22 mouse cellular contexts compared by ENCODE assay signal in genomic region chr6:6388835-6389440, GRCm38 (mm10).
A peak's percentile ranks its signal among the peaks of the same experiment; 100 is the strongest.
DNase-seq lines count a peak whose midpoint lies in the region; ATAC-seq and TF ChIP-seq lines count a peak whose summit lies in the region.
"Had no signal": no experiment of that assay in that cellular context is flagged by ENCODE, and none has a peak within 500 bp of the region (broad histone marks: within the 10 kb centered on the region; RNA-seq: fewer than 3 reads in every experiment).

No protein-coding gene starts in this region.

- no peaks in the 10 kb centered on the region for H3K36me3 ChIP-seq in hindbrain, embryonic 12.5 days
- no peaks in the 10 kb centered on the region for H3K36me3 ChIP-seq in hindbrain, postnatal 0 days (ENCODE audit: insufficient read depth, low read length)
- H3K36me3 ChIP-seq in forebrain, embryonic 11.5 days (ENCODE audit: control insufficient read depth, insufficient read depth, low read length), result no peaks in the 10 kb centered on the region
- H3K36me3 ChIP-seq: heart, embryonic 10.5 days; liver, embryonic 13.5 days; lung, embryonic 15.5 days had no signal

- intact Hi-C loops in left cerebral cortex, postnatal 10 days (cut with DNase I), result no loop called here

- peaks cover 7% of the 10 kb centered on the region for H3K4me1 ChIP-seq in hindbrain, embryonic 12.5 days
- no peaks in the 10 kb centered on the region for H3K4me1 ChIP-seq in hindbrain, postnatal 0 days (ENCODE audit: insufficient read depth, low read length)
- H3K4me1 ChIP-seq in forebrain, embryonic 11.5 days (replicated peaks; ENCODE audit: control insufficient read depth, insufficient read depth, low read length), result 0 out of 2 replicates have a peak, but pooled peaks cover 2% of the 10 kb centered on the region
- H3K4me1 ChIP-seq: liver, embryonic 13.5 days; lung, embryonic 15.5 days had no signal

- H3K4me2 ChIP-seq in hindbrain, embryonic 12.5 days (replicated peaks), result no peak overlapping the region
- H3K4me2 ChIP-seq in hindbrain, postnatal 0 days (ENCODE audit: low read depth, low read length), result no peak overlapping the region
- no peak overlapping the region for H3K4me2 ChIP-seq in forebrain, embryonic 11.5 days (ENCODE audit: low read depth, low read length, severe bottlenecking)
- H3K4me2 ChIP-seq: liver, embryonic 13.5 days; lung, embryonic 15.5 days had no signal

- no peaks in the 10 kb centered on the region for H3K9me3 ChIP-seq in hindbrain, embryonic 12.5 days (replicated peaks)
- no peaks in the 10 kb centered on the region for H3K9me3 ChIP-seq in hindbrain, postnatal 0 days (ENCODE audit: low read length)
- no peaks in the 10 kb centered on the region for H3K9me3 ChIP-seq in forebrain, embryonic 11.5 days (ENCODE audit: control insufficient read depth, low read length)
- H3K9me3 ChIP-seq: heart, embryonic 10.5 days; liver, embryonic 13.5 days; lung, embryonic 15.5 days had no signal

- peak; percentile 63; the same call in 1 of the 2 replicates for ATAC-seq in hindbrain, embryonic 12.5 days (ENCODE audit: low FRiP score)
- no peak for ATAC-seq in hindbrain, postnatal 0 days
- ATAC-seq in forebrain, embryonic 11.5 days (replicated peaks; ENCODE audit: low FRiP score), result peak; percentile 53; the same call in 1 of the 2 replicates
- ATAC-seq in activated CD4-positive, CD25-positive, alpha-beta regulatory T cell, adult 4 months, result no peak
- ATAC-seq: inflammation-experienced regulatory T-cells, adult 6 months; Patski had no signal

- no peak overlapping the region for H3K9ac ChIP-seq in hindbrain, embryonic 12.5 days
- H3K9ac ChIP-seq in hindbrain, postnatal 0 days (replicated peaks; ENCODE audit: low read length), result no peak overlapping the region
- H3K9ac ChIP-seq in forebrain, embryonic 11.5 days (ENCODE audit: low read length), result peak overlapping the region; percentile 18; the same call in 1 of the 2 replicates
- H3K9ac ChIP-seq: liver, embryonic 13.5 days; lung, embryonic 15.5 days had no signal

- WGBS in hindbrain, embryonic 12.5 days, result 9% methylated on average over 5 of the region's 5 CpGs
- WGBS in hindbrain, postnatal 0 days, result 12% methylated on average over 5 of the region's 5 CpGs
- WGBS in forebrain, embryonic 11.5 days, result 6% methylated on average over 5 of the region's 5 CpGs

- no peaks in the 10 kb centered on the region for H3K27me3 ChIP-seq in hindbrain, embryonic 12.5 days
- no peaks in the 10 kb centered on the region for H3K27me3 ChIP-seq in hindbrain, postnatal 0 days (ENCODE audit: insufficient read depth, low read length)
- no peaks in the 10 kb centered on the region for H3K27me3 ChIP-seq in forebrain, embryonic 11.5 days (ENCODE audit: control insufficient read depth, insufficient read depth, low read length)
- H3K27me3 ChIP-seq: liver, embryonic 13.5 days; lung, embryonic 15.5 days; Patski had no signal

- DNase-seq in hindbrain, postnatal 0 days (ENCODE audit: low spot score), result no peak
- DNase-seq in embryo, embryonic 11 days, result peak; percentile 28
- DNase-seq in forebrain, embryonic 11.5 days (ENCODE audit: low spot score), result no peak
- peak; percentile 22 for DNase-seq in mesoderm, embryonic 11.5 days (ENCODE audit: low read depth, low spot score)
- DNase-seq in left cerebral cortex, postnatal 10 days (ENCODE audit: extremely low spot score in 1 of 2, low spot score in 2 of 2), result no peak
- no peak for DNase-seq in frontal cortex, postnatal 10 days (ENCODE audit: low spot score in 2 of 2)
- DNase-seq: adrenal gland, postnatal 25 days; cerebellum, adult 2 months; gastrocnemius, postnatal 36 days; heart, postnatal 10 days; layer of hippocampus, postnatal 36 days; liver, embryonic 13.5 days; right cerebral cortex, postnatal 25 days; thymus, postnatal 14 days had no signal

- no peak for TF ChIP-seq CTCF in hindbrain, postnatal 0 days (IDR thresholded peaks at IDR 0.05; ENCODE audit: low read depth)

- H3K4me3 ChIP-seq in hindbrain, embryonic 12.5 days, result no peak overlapping the region
- no peak overlapping the region for H3K4me3 ChIP-seq in hindbrain, postnatal 0 days (ENCODE audit: low read length)
- no peak overlapping the region for H3K4me3 ChIP-seq in forebrain, embryonic 11.5 days (ENCODE audit: low read depth, low read length)
- H3K4me3 ChIP-seq: heart, embryonic 10.5 days; liver, embryonic 13.5 days; lung, embryonic 15.5 days; myocyte had no signal

- no peak overlapping the region for H3K27ac ChIP-seq in hindbrain, embryonic 12.5 days
- no peak overlapping the region for H3K27ac ChIP-seq in hindbrain, postnatal 0 days
- no peak overlapping the region for H3K27ac ChIP-seq in forebrain, embryonic 11.5 days (ENCODE audit: low read depth, low read length)
- H3K27ac ChIP-seq: heart, embryonic 10.5 days; liver, embryonic 13.5 days; lung, embryonic 15.5 days; stomach, postnatal 0 days had no signal

Comparison
In these comparisons a context has a peak if more than half of its experiments do, and no peak if none do; other contexts are left out.
1. ATAC-seq: peak in hindbrain, embryonic 12.5 days (single experiment) and forebrain, embryonic 11.5 days (single experiment); none in hindbrain, postnatal 0 days (single experiment) and activated CD4-positive, CD25-positive, alpha-beta regulatory T cell, adult 4 months (single experiment).
2. DNase-seq: peak in embryo, embryonic 11 days (single experiment) and mesoderm, embryonic 11.5 days (single experiment); none in hindbrain, postnatal 0 days (single experiment), forebrain, embryonic 11.5 days (single experiment), left cerebral cortex, postnatal 10 days (0 of 2) and frontal cortex, postnatal 10 days (0 of 2).